Mouse (Mus musculus): Measurements from ENCODE around the gene Lrrc4.

Gene Lrrc4

GRCm38 (mm10) chr6:28766622-28767021 is 64.9 kb downstream of the Lrrc4 start:
- no peak for DNase-seq

DNA sequence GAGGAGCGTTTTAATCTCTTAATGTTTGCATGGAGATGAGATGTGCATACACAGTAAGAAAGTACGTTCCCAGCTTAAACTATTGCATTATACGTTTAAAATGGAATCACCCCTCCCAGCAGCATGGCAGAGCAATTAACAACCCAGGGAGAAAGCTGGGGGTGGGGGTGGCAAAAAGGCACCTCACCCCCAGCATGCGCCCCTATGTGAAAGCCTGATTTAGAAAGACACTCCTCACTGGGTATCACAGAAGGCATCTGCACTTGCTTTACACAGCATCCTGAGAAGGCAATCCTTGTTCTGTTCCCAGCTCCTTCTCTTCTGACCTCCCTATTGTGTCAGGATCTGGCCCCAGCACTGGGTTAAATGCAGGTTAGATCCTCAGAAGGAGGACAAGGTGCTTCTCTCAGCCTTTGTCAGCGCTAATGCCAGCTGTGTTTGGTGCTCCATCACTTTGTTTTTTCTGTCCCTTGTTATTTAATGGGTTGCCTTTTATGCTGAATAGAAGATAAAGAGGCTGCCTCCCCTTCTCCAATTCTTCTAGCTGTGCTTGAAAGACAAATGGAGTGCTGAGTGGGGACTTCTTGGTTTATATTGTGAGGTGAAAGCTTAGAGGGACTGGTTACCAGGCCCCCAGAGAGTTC is 69.3 kb downstream of the Lrrc4 start:
- DNase-seq: no peak

GRCm38 (mm10) chr6:28761728-28762127 is 69.8 kb downstream of the Lrrc4 start:
- DNase-seq: no peak

- no peak for DNase-seq
Observed at GRCm38 (mm10) chr6:28758293-28758692, 73.3 kb downstream of the Lrrc4 start.

DNA sequence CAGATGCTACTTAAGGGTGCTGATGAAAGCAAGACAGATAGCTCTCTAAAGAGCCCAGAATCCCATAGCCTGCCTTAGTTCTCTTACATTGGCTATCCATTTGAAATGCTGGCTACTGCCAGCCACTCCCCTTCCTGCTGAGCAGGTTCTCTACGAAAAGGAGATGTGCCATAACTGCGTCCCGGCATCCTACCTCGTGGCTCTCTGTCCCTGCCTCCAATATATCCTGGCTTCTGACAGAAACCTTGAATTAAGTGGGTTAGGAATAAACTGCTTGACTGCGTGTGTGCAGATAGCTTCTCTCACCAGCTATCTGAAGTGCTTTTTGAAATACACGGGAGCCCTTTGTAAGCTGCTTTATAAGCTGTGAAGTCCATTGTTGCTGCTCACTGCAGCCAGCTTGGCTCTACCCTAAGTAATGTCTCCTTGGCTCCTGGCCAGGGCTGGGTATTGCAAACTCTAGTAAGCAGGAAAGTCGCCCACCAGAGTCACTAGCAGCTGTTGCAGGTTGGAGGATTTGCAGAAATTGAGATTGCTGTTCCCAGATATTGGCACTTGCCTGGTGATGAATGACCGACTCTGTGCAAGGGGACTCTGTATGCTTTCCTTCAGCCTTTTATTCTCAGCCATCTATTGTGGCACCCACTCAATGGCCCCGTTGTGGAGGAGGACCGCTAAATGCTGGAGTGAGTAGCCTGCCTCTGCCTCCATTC is 75.1 kb downstream of the Lrrc4 start:
- DNase-seq: peak; percentile 50 to 54

DNA sequence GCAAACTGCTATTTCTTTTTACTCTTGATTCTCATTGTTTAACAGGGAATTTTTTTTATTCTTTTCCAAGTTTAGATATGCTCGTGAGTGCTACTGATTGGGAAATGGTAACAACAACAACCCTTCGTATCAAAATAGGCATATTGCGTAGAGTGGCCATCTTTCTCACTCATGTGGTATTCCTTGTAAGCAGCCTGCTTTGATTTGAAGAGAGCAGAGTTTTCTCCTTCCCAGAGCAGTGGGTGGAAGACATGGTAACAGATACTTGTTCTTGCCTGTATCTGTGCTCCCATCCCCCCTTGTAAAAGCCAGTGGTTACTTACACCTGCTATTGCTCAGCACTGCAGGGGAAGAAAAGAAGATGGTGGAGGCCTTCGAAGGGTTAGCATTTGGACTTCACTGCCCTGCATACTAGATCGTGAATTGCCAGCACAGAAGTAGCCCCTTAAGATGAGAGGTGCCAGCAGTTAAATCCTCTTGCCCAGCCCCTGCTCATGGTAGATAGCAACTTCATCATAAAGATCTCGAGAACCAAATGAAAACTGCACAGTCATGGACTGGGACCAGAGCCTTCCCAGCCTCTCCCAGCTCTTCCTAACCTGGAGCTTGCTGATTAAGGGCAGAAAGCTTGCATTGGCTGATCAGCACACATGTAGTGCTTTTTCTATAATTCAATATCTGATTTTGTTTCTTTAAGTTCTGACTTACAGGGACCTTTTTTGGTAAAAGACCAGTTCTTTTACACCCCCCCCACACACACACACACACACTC is 77.2 kb downstream of the Lrrc4 start:
- DNase-seq: no peak

GRCm38 (mm10) chr6:28753681-28754080 is 77.9 kb downstream of the Lrrc4 start:
- DNase-seq: no peak

DNA sequence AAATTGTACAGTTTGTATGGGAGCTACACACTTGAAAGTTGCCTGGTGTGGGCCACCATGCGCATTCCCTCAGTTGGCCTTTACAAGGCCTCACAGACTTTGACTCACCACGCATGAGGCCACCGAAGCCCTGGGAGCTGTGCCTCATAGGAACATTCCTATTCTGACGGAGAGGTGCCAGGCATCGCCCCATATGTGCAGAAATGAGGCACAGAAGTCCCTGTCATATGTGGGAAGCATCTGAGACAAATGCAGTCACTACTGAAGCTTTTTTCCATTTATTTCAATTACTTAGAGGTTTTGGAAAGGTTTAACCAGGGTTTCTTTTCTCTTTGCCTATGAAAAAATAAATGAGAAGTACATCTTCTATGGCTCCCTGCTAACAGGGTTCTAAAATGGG is 78.3 kb downstream of the Lrrc4 start:
- no peak for DNase-seq

- peak in 1 of 2 experiments; percentile 10 for DNase-seq
Observed at GRCm38 (mm10) chr6:28751186-28751585, 80.4 kb downstream of the Lrrc4 start.

DNA sequence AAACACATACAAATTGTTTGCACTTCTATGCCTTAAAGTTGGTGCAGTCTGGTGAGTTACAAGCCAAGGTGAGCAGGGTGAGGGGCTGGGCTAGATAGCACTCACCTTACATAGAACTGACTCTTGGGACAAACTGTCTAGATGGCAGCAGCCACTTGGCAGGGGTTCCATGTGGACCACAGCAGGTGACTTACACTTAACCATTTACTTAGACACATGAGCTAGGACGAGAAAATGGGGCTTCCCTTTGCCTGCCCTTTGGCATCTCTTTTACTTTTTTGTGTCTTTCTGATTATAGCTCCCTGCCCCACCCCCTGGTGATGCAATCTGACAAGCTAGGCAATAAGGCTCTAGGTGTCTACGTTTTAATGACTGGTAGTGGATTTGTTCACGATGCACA is 82.3 kb downstream of the Lrrc4 start:
- DNase-seq: no peak

- peak; percentile 39 to 60 for DNase-seq
Observed at GRCm38 (mm10) chr6:28747931-28748670, 83.4 kb downstream of the Lrrc4 start.

GRCm38 (mm10) chr6:28747025-28747424 is 84.5 kb downstream of the Lrrc4 start:
- DNase-seq: no peak

DNA sequence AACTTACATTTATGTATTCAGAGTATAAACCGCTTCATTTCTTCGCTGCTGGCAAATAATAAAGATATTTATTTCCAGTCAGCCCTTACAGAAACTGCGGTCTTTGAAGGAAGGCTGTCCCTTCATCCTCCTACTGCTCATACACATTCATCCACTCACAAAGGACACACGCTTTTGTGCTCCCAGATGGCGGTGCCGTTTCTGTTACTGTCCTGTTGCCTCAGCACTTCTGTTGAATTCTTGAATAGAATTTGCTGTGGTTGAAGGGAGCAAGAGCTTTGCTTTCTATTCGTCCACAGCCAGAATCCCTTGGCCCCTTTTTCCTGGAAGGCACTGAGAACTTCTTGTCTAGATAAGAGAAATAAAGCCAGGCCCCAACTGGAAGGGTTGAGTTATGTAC is 85.7 kb downstream of the Lrrc4 start:
- no peak for DNase-seq

DNA sequence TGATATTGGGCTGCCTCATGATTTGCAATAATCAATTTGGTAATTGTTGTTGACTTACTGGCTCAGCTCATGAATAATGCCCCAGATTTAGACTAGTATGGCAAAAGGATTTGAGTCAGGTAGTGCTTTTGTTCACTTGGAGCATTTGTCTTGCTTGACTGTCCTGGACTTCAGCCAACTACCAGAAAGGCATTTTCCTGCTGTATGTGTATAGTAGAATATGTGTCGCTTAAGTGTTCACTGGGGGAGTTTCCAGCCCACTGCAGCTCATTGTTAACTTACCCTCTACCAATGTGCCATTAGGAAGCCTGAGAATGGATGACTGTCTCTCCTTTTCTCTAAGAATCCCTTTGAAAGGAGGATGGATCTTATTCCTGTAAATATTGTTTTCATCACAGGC is 88.0 kb downstream of the Lrrc4 start:
- DNase-seq: peak; percentile 12 to 36

DNA sequence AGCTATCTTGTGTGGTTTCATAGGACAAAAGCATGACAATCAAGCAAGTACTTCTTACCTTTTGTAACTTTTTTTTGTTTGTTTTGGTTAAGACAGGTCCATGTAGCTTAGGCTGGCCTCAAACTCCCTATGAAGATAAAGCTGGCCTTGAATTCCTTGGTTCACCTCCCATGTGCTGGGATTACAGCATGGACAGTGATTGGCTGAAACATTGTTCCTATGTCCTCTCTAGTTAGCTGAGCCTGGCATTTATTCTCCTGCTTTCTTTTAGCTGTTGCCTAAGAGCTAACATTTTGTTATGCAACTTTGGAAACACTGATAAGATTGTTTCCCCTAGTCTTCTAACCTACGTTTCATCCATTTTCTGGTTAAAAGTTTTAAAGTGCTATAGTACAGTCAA is 93.9 kb downstream of the Lrrc4 start:
- no peak for DNase-seq

- DNase-seq: no peak
Observed at GRCm38 (mm10) chr6:28736665-28737064, 94.9 kb downstream of the Lrrc4 start.

DNA sequence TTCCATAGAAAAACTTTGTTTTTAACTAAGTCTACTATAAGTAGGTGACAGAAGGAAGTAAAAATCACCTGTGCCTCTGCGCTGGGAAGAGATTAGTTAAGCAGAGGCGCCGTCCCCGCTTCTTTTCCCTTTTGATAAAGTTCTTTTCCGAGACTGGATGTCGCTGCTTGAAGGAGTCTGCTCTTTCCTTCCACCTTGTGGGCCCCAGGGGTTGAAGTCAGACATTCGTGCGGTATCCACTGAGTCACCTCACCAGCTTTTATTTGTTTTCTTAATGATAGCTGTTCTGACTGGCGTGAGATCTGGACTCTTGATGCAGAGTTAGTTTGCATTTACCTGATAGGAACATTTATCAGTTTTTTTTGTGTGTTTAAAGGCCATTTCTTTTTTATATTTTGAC is 96.4 kb downstream of the Lrrc4 start:
- DNase-seq: no peak

- DNase-seq: no peak
Observed at GRCm38 (mm10) chr6:28733884-28734647, 97.5 kb downstream of the Lrrc4 start.

GRCm38 (mm10) chr6:28731246-28731645 is 100.3 kb downstream of the Lrrc4 start:
- no peak for DNase-seq

GRCm38 (mm10) chr6:28729649-28730048 is 101.9 kb downstream of the Lrrc4 start:
- DNase-seq: no peak

GRCm38 (mm10) chr6:28729236-28729635 is 102.3 kb downstream of the Lrrc4 start:
- DNase-seq: no peak

GRCm38 (mm10) chr6:28724776-28725175 is 106.8 kb downstream of the Lrrc4 start:
- DNase-seq: no peak
